Mouse (Mus musculus) liver, embryonic 12.5 days (tissue): ENCODE results near the gene Mtfp1. TPM values are rescaled to one million over a fixed set of nuclear protein-coding genes. Genes with fewer than 3 reads are reported as not detected.
"Not testable (repeated sequence)": the region's sequence is repeated elsewhere in the genome, so short reads cannot be mapped to it uniquely, and the experiment has no call there.

ENCODE experiments used
- ATAC-seq: fragments of 200-750 bp; cut with Nextera tagmentation; 2 replicates; pipeline ENCODE4 v1.8.0; 2017; ENCODE audit warnings: moderate number of reproducible peaks, mild to moderate bottlenecking, moderate library complexity
- H3K27ac ChIP-seq: fragments of 300-500 bp; sonication (generic); 2 replicates; pipeline ENCODE4 v1.5.1; 2016; ENCODE audit warnings: mild to moderate bottlenecking
- H3K27me3 ChIP-seq: fragments of 300-500 bp; sonication (generic); replicated peaks from 2 replicates; pipeline ENCODE4 v1.6.1; 2016; ENCODE audit warnings: mild to moderate bottlenecking, moderate library complexity
- H3K36me3 ChIP-seq: fragments of 300-500 bp; sonication (generic); 2 replicates; pipeline ENCODE4 v1.6.1; 2016; ENCODE audit warnings: mild to moderate bottlenecking, moderate library complexity
- H3K4me1 ChIP-seq: fragments of 300-500 bp; sonication (generic); 2 replicates; pipeline ENCODE4 v1.6.1; 2016
- H3K4me2 ChIP-seq: fragments of 300-500 bp; sonication (generic); 2 replicates; pipeline ENCODE4 v1.6.1; 2016; ENCODE audit warnings: mild to moderate bottlenecking, moderate library complexity
- H3K4me3 ChIP-seq: fragments of 300-500 bp; sonication (generic); 2 replicates; pipeline ENCODE4 v1.5.1; 2016; ENCODE audit warnings: mild to moderate bottlenecking, moderate library complexity
- H3K9ac ChIP-seq: fragments of 300-500 bp; sonication (generic); 2 replicates; pipeline ENCODE4 v1.6.1; 2016; ENCODE audit warnings: mild to moderate bottlenecking, moderate library complexity
- H3K9me3 ChIP-seq: fragments of 300-500 bp; sonication (generic); replicated peaks from 2 replicates; pipeline ENCODE4 v1.6.1; 2016; ENCODE audit warnings: mild to moderate bottlenecking, moderate library complexity
- WGBS: fragments of 180-500 bp; shearing (Covaris S2); methylation state at CpG from one replicate; pipeline ENCODE4 v1.1.7; 2016; ENCODE audit not compliant: insufficient replicate concordance; 5-methylcytosine and 5-hydroxymethylcytosine counted together
- polyA plus RNA-seq: library from polyadenylated mRNA; unstranded; fragments of >200 nt; fragmentation: Nextera tagmentation; extraction: Ambion mirVana; gene quantifications from 2 replicates; pipeline ENCODE4 v1.2.1, GENCODE M21; 2016

The Mtfp1 gene
- 32.2 and 35.9 TPM in 2 replicates for polyA plus RNA-seq

DNA sequence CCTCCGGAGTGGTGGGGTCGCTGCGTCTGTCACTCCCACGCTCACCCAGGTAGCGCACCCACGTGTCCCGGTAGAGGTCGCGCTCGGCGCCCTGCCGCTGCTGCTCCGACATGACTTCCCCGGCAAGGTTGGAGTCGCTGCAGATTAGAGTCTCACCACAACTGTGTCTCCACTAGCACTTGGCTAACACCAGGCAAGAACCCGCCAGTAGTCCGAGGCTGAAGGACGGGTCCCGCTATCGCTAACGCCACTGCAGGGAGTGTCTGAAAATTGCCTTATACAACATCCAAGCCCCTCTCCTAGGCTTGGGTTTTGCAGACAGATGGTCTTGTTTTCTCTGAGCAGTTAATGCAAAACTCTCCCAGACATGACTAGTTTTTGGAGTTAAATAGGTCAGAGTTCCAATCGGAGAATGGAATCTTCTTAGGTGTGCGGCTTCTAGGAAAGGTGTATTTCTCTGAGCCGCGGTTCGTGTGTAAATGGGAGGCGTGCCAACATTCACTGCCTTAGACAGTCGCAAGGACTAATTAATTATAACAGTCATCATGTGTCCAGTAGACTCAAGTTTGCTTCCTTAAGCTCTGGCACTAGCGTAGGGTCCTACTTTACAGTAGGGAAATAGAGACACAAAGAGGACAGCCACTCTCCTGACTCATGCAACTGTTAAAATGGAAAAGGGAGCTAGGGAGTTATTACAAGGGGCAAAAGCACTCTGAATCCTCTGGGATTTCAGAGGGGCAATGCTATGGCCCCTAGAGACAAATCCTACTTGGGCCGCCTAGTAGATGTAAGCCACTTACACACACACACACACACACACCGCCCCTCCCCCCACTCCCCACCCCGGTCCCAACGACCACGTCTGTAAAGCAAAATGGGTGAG is at the start of gene Mtfp1:
Gene Mtfp1, minus strand, starts transcription at position 275 of the 883 bp plus-strand sequence.
- peak; percentile 22 for ATAC-seq

DNA sequence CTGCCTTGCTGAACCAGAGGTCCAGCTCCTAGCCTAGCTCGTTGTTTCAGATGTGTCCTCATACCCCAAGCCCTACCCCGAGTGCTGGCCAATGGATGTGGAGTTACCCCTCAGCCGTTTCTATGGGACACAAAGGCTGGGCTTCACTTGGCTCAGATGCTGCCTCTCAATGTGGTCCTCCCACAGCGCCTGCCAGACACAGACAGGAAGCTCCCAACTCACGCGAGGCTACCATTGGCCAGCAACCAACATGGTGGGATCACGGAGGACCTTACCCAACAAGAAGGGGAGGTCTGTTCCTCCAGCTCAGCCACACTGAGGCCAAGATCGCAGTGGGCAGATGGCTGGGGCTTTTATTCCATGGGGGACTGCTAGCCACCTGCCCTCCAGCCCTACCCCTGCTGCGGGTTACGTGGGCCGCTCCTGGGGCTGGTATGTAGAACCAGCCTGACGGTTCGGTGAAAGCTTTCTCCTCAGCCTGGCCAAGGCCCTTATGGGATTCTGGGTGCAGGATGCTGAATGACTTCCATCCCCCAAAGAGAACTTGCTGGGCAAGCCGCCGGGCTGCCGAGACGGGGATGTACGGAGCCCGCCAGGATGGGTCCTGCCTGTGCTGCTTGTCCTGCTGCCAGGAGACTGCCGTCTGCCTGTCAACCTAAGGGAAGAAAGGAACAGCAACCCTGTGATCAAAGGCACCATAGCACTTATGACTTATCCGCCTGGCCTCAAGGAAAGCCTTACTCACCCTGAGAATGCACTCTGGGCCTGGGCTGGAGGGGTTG is 48.2 kb upstream of the Mtfp1 start:
- no peak for ATAC-seq
- H3K4me2 ChIP-seq, result no peak overlapping the region
- H3K27me3 ChIP-seq, result no peaks in the 10 kb centered on the region
- no peaks in the 10 kb centered on the region for H3K9me3 ChIP-seq
- H3K4me1 ChIP-seq, result no peaks in the 10 kb centered on the region
- H3K36me3 ChIP-seq, result peaks cover 49% of the 10 kb centered on the region
- H3K9ac ChIP-seq, result no peak overlapping the region
- H3K4me3 ChIP-seq, result no peak overlapping the region
- H3K27ac ChIP-seq, result no peak overlapping the region
- WGBS, result 80% methylated on average over 21 of the region's 21 CpGs

More for the DNA sequence above, at the start of gene Mtfp1:
- 4% methylated on average over 34 of the region's 34 CpGs for WGBS
- Histone ChIP-seq H3K4me3 (peak within 1 kb of the TSS; percentile 75), H3K27ac (peak within 1 kb of the TSS; percentile 88), H3K9ac (peak within 1 kb of the TSS; percentile 81), H3K4me1 (peaks cover 46% of the 10 kb centered on the region), H3K4me2 (peak within 1 kb of the TSS; percentile 88), H3K9me3 (peaks cover 12% of the 10 kb centered on the region), H3K27me3 (no peaks in the 10 kb centered on the region), H3K36me3 (peaks cover 36% of the 10 kb centered on the region)

- no peaks in the 10 kb centered on the region for H3K27me3 ChIP-seq
- peaks cover 58% of the 10 kb centered on the region for H3K36me3 ChIP-seq
- no peak overlapping the region for H3K9ac ChIP-seq
- no peak overlapping the region for H3K4me2 ChIP-seq
- no peak overlapping the region for H3K4me3 ChIP-seq
- H3K9me3 ChIP-seq, result no peaks in the 10 kb centered on the region
- no peak overlapping the region for H3K27ac ChIP-seq
- WGBS, result 71% methylated on average over 4 of the region's 4 CpGs
- H3K4me1 ChIP-seq, result no peaks in the 10 kb centered on the region
- ATAC-seq, result no peak
Measured at GRCm38 (mm10) chr11:4142352-4142751, 47.1 kb upstream of the Mtfp1 start.

DNA sequence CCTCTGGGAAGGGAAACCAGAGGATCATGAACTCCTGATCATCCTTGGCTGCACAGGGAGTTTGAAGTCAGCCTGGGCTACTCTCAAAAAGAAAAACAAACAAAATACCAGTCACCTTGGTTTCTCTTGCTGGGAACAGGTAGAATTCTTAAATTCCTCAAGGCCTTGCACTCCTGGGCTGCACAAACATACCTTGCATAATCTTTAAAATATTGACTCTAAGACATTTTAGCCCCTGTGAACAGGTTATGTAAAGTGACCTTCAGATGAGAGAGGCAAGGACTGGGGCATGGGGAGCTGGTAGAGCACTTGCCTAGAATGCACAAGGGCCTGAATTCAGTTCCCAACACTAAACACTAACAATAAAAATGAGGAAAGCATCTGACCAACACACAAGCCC is 46.3 kb upstream of the Mtfp1 start:
- H3K9me3 ChIP-seq, result no peaks in the 10 kb centered on the region
- H3K4me3 ChIP-seq, result no peak overlapping the region
- H3K9ac ChIP-seq, result no peak overlapping the region
- no peaks in the 10 kb centered on the region for H3K27me3 ChIP-seq
- ATAC-seq, result no peak
- H3K4me1 ChIP-seq, result peaks cover 4% of the 10 kb centered on the region; the same call in 1 of the 2 replicates
- no peak overlapping the region for H3K4me2 ChIP-seq
- H3K36me3 ChIP-seq, result peaks cover 62% of the 10 kb centered on the region
- no peak overlapping the region for H3K27ac ChIP-seq

DNA sequence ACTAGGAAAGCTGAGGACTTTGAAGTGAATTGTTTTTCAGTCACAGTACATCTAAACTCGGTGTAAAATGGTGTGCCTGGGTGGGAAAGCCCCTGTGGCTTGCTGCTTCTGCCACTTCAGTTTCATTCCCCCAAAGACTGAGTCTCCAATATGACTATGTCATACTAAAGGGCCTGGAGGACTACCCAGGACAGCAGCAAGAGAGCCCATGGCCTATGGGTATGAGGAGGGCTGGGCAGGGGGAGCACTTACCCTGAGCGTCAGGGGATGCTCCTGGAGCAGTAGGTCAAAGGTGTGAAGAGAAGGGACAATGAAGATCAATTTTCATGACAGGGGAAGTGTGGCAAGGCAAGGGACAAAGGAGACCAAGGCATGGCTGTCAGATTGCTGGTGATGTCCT is 43.7 kb upstream of the Mtfp1 start:
- Histone ChIP-seq H3K36me3 (peaks cover 62% of the 10 kb centered on the region), H3K4me3 (no peak overlapping the region), H3K27ac (no peak overlapping the region), H3K9me3 (no peaks in the 10 kb centered on the region), H3K4me1 (peaks cover 14% of the 10 kb centered on the region), H3K9ac (no peak overlapping the region), H3K4me2 (no peak overlapping the region), H3K27me3 (no peaks in the 10 kb centered on the region)
- WGBS, result 77% methylated on average over 2 of the region's 2 CpGs
- no peak for ATAC-seq

DNA sequence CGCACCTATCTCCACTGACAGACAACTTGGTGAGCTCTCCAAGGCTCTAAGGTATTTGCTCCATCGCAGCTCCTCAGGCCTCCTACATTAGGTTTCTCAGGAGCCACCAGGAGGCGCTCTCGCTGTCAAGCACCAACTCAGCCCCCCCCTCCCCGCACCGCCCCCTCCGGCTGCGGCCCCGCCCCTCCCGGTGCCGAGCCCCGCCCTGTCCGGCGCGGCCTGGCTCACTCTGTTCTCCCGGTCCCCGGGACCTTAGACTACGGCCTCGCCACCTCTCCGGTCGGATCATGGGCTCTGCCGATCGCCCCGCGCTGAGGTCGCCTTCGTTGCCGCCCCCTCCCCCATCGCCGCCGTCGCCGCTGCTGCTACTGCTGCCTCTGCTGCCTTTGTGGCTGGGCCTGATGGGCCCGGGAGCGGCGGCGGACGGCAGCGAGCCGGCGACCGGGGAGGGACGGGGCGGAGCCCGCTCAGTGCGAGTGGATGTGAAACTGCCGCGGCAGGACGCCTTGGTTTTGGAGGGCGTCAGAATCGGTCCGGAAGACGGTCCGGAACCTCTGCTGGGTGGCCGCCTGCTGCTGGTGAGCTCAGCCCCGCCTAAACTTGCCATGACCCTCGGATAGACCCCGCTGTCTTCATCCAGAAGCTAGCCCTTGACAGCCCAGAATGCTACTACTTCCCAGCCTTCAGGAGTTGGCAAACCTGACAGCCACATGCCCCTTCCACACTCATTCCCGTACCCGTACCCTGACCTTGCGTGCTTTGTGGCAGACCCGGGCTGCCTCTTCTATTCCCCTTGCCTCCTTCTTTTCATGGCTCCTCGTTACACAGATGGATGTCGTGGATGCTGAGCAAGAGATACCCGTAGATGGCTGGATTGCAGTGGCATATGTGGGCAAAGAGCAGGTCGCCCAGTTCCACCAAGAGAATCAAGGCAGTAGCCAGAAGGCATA is 40.0 kb upstream of the Mtfp1 start, which contains the start of gene Rnf215:
Gene Rnf215, plus strand, starts transcription at position 217 of the 950 bp plus-strand sequence.
- Histone ChIP-seq H3K27me3 (no peaks in the 10 kb centered on the region), H3K36me3 (peaks cover 26% of the 10 kb centered on the region), H3K4me3 (peak within 1 kb of the TSS; percentile 86), H3K4me1 (peaks cover 30% of the 10 kb centered on the region), H3K9ac (peak within 1 kb of the TSS; percentile 87), H3K4me2 (peak within 1 kb of the TSS; percentile 92), H3K27ac (peak within 1 kb of the TSS; percentile 83), H3K9me3 (0 out of 2 replicates have a peak, but pooled peaks cover 6% of the 10 kb centered on the region)
- WGBS, result 3% methylated on average over 64 of the region's 66 CpGs
- peak; percentile 95 for ATAC-seq

GRCm38 (mm10) chr11:4134400-4134799 is 39.2 kb upstream of the Mtfp1 start:
- ATAC-seq, result no peak
- Histone ChIP-seq H3K4me1 (peaks cover 30% of the 10 kb centered on the region), H3K4me2 (peak overlapping the region; percentile 92), H3K27me3 (no peaks in the 10 kb centered on the region), H3K36me3 (peaks cover 17% of the 10 kb centered on the region), H3K9ac (no peak overlapping the region), H3K9me3 (0 out of 2 replicates have a peak, but pooled peaks cover 6% of the 10 kb centered on the region), H3K4me3 (peak overlapping the region; percentile 86; the same call in 1 of the 2 replicates), H3K27ac (no peak overlapping the region)
- WGBS, result 48% methylated on average over 6 of the region's 6 CpGs

- no peak overlapping the region for H3K4me2 ChIP-seq
- no peaks in the 10 kb centered on the region for H3K27me3 ChIP-seq
- peaks cover 13% of the 10 kb centered on the region; the same call in 1 of the 2 replicates for H3K36me3 ChIP-seq
- no peak overlapping the region for H3K9ac ChIP-seq
- 0 out of 2 replicates have a peak, but pooled peaks cover 6% of the 10 kb centered on the region for H3K9me3 ChIP-seq
- ATAC-seq, result no peak
- no peak overlapping the region for H3K4me3 ChIP-seq
- peaks cover 33% of the 10 kb centered on the region for H3K4me1 ChIP-seq
- H3K27ac ChIP-seq, result no peak overlapping the region
- 46% methylated on average over 3 of the region's 3 CpGs for WGBS
Measured at GRCm38 (mm10) chr11:4133450-4133849, 38.2 kb upstream of the Mtfp1 start.

GRCm38 (mm10) chr11:4128461-4128860 is 33.2 kb upstream of the Mtfp1 start:
- H3K4me2 ChIP-seq, result peak overlapping the region; percentile 18; the same call in 1 of the 2 replicates
- WGBS, result 46% methylated on average over 4 of the region's 4 CpGs
- peaks cover 32% of the 10 kb centered on the region for H3K4me1 ChIP-seq

DNA sequence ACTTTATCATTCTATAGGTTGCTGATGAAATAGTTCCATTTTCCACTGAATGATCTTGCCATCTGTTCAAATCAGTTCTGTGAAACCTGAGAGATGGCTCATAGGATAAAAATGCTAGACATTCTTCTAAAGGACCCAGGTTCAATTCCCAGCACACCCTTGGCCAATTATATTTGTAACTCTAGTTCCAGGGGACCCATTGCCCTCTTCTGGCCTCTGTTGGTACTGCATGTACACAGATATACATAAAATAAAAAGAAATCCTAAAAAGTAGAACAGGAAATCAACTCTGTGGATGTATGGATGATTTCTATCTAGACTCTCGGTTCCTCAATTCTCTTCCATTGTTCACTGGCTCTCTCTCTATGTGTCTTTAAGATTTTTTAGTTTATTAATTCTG is 31.8 kb upstream of the Mtfp1 start:
- H3K4me1 ChIP-seq, result peaks cover 41% of the 10 kb centered on the region
- no peak overlapping the region for H3K27ac ChIP-seq
- no peaks in the 10 kb centered on the region for H3K36me3 ChIP-seq
- no peak overlapping the region for H3K4me3 ChIP-seq
- WGBS, result 67% methylated on average over 1 of the region's 1 CpGs
- no peaks in the 10 kb centered on the region for H3K27me3 ChIP-seq
- H3K4me2 ChIP-seq, result no peak overlapping the region
- no peak overlapping the region for H3K9ac ChIP-seq
- no peak for ATAC-seq
- H3K9me3 ChIP-seq, result peaks cover 11% of the 10 kb centered on the region; the same call in 1 of the 2 replicates

More at GRCm38 (mm10) chr11:4128461-4128860, 33.2 kb upstream of the Mtfp1 start:
- not testable (repeated sequence) for H3K27ac ChIP-seq, H3K36me3 ChIP-seq, H3K27me3 ChIP-seq, H3K9ac ChIP-seq, H3K4me3 ChIP-seq
- H3K9me3 ChIP-seq, result peaks cover 12% of the 10 kb centered on the region; the same call in 1 of the 2 replicates
- ATAC-seq, result peak; percentile 71

GRCm38 (mm10) chr11:4123922-4124321 is 28.7 kb upstream of the Mtfp1 start:
- 0 out of 2 replicates have a peak, but pooled peaks have one; percentile 28 for ATAC-seq
- WGBS, result 38% methylated on average over 5 of the region's 5 CpGs
- Histone ChIP-seq H3K27ac (peak overlapping the region; percentile 41; the same call in 1 of the 2 replicates), H3K27me3 (peaks cover 21% of the 10 kb centered on the region), H3K9me3 (peaks cover 11% of the 10 kb centered on the region; the same call in 1 of the 2 replicates), H3K36me3 (no peaks in the 10 kb centered on the region), H3K4me3 (no peak overlapping the region), H3K9ac (no peak overlapping the region), H3K4me2 (peak overlapping the region; percentile 46), H3K4me1 (peaks cover 33% of the 10 kb centered on the region)
